Mouse (Mus musculus) CH12.LX (cell line): Measurements from ENCODE around the gene Grin1. TPM values are rescaled to one million over a fixed set of nuclear protein-coding genes. Genes with fewer than 3 reads are reported as not detected.
A peak's percentile ranks its signal among the peaks of the same experiment; 100 is the strongest.

Source experiments
- DNase-seq: peaks from one replicate; pipeline ENCODE4 v3.0.0-alpha.2; 2013; ENCODE audit errors: extremely low read depth
- H3K27ac ChIP-seq: 2 replicates; pipeline ENCODE4 v1.5.1; 2012; ENCODE audit warnings: low read depth, mild to moderate bottlenecking, control low read depth, moderate library complexity; ENCODE audit not compliant: insufficient read depth
- H3K27me3 ChIP-seq: replicated peaks from 2 replicates; pipeline ENCODE3; 2012; ENCODE audit warnings: inconsistent platforms
- H3K36me3 ChIP-seq, 2 experiments: replicated peaks in 1 of 2; 2 replicates each; pipeline versions ENCODE3 to v1.6.1; 2012; ENCODE audit warnings: inconsistent platforms in 1 of 2, low read length in 1 of 2, mild to moderate bottlenecking in 1 of 2, mixed read lengths in 1 of 2, moderate library complexity in 1 of 2; ENCODE audit not compliant: control insufficient read depth in 1 of 2, insufficient read depth in 1 of 2
- H3K4me1 ChIP-seq, 2 experiments: 2 replicates each; pipeline ENCODE4 v1.6.1; 2012; ENCODE audit warnings: inconsistent platforms in 1 of 2, moderate library complexity in 1 of 2; ENCODE audit not compliant: insufficient read depth in 2 of 2, control insufficient read depth in 1 of 2
- H3K4me2 ChIP-seq: 2 replicates; pipeline ENCODE4 v1.6.1; 2012; ENCODE audit warnings: low read depth, mild to moderate bottlenecking, control low read depth; ENCODE audit not compliant: poor library complexity, insufficient read depth, severe bottlenecking
- H3K4me3 ChIP-seq, 3 experiments: fragments of 150-350 bp in 1 of 3; sonication (generic) in 1 of 3; replicated peaks in 1 of 3; 2 replicates each; pipeline versions ENCODE3 to v1.5.1; 2011 to 2012; ENCODE audit warnings: low read depth in 2 of 3, low read length in 2 of 3, mild to moderate bottlenecking in 2 of 3, moderate library complexity in 2 of 3, control low read depth in 1 of 3, improper control_type of control experiment in 1 of 3, inconsistent platforms in 1 of 3, mixed read lengths in 1 of 3; ENCODE audit not compliant: poor library complexity in 1 of 3
- H3K79me2 ChIP-seq: replicated peaks from 2 replicates; pipeline ENCODE4 v1.6.1; 2012; ENCODE audit warnings: mild to moderate bottlenecking, moderate library complexity; ENCODE audit not compliant: control insufficient read depth, poor library complexity, insufficient read depth, severe bottlenecking; ENCODE audit errors: extremely low read depth
- H3K9ac ChIP-seq: 2 replicates; pipeline ENCODE4 v1.6.1; 2012; ENCODE audit warnings: low read depth, mild to moderate bottlenecking, control low read depth, moderate library complexity; ENCODE audit not compliant: insufficient read depth
- H3K9me3 ChIP-seq: replicated peaks from 2 replicates; pipeline ENCODE3; 2012; ENCODE audit warnings: low read length, inconsistent platforms, mixed read lengths
- E2F4 ChIP-seq: IDR thresholded peaks from 2 replicates; pipeline ENCODE4 v1.6.1; 2011; ENCODE audit warnings: low read depth, low read length, improper control_type of control experiment; ENCODE audit not compliant: insufficient replicate concordance
- JUND ChIP-seq: conservative IDR thresholded peaks from 2 replicates; pipeline ENCODE4 v1.6.1; 2011; ENCODE audit warnings: low read depth, low read length, improper control_type of control experiment
- MAFK ChIP-seq: IDR thresholded peaks from 2 replicates; pipeline ENCODE4 v1.6.1; 2011; ENCODE audit warnings: low read length, improper control_type of control experiment; ENCODE audit not compliant: insufficient replicate concordance
- MYC ChIP-seq: IDR thresholded peaks from 2 replicates; pipeline ENCODE4 v1.6.1; 2011; ENCODE audit warnings: low read depth, mild to moderate bottlenecking, improper control_type of control experiment, low read length
- POLR2A ChIP-seq: IDR thresholded peaks from 2 replicates; pipeline ENCODE4 v1.6.1; 2011; ENCODE audit warnings: low read depth, mild to moderate bottlenecking, improper control_type of control experiment, low read length
- SIN3A ChIP-seq: IDR thresholded peaks from 2 replicates; pipeline ENCODE4 v1.6.1; 2012; ENCODE audit warnings: low read length, improper control_type of control experiment, inconsistent platforms
- SMC3 ChIP-seq: IDR thresholded peaks from 2 replicates; pipeline ENCODE4 v1.6.1; 2011; ENCODE audit warnings: low read depth, low read length, improper control_type of control experiment
- TBP ChIP-seq: conservative IDR thresholded peaks from 2 replicates; pipeline ENCODE4 v1.6.1; 2011; ENCODE audit warnings: low read depth, low read length, improper control_type of control experiment
- TCF12 ChIP-seq: IDR thresholded peaks from 2 replicates; pipeline ENCODE4 v1.6.1; 2014; ENCODE audit warnings: low read depth, mild to moderate bottlenecking, inconsistent platforms, low read length, improper control_type of control experiment
- UBTF ChIP-seq: IDR thresholded peaks from 2 replicates; pipeline ENCODE4 v1.6.1; 2012; ENCODE audit warnings: low read depth, mild to moderate bottlenecking, inconsistent platforms, low read length, improper control_type of control experiment, moderate library complexity
- USF1 ChIP-seq: IDR thresholded peaks from 2 replicates; pipeline ENCODE4 v1.6.1; 2014; ENCODE audit warnings: low read depth, mild to moderate bottlenecking, inconsistent platforms, low read length, improper control_type of control experiment
- ZMIZ1 ChIP-seq: IDR thresholded peaks from 2 replicates; pipeline ENCODE4 v1.6.1; 2012; ENCODE audit warnings: low read depth, mild to moderate bottlenecking, inconsistent platforms, low read length, improper control_type of control experiment
- ZNF384 ChIP-seq: IDR thresholded peaks from 2 replicates; pipeline ENCODE4 v1.6.1; 2012; ENCODE audit warnings: low read depth, low read length, improper control_type of control experiment, inconsistent platforms
- dilution Hi-C: fragments of 300-500 bp; cut with MboI; formaldehyde crosslinking; loops from 2 replicates; pipeline ENCODE4 v1.14.3; 2020; ENCODE audit warnings: low sequenced_read_pairs; ENCODE audit not compliant: extremely low pct_unique_long_range_greater_than_20kb, extremely low pct_ligation_motif_present
- in situ Hi-C: fragments of 300-500 bp; cut with MboI; formaldehyde crosslinking; loops from 3 replicates; pipeline ENCODE4 v1.14.3; 2019; ENCODE audit warnings: low sequenced_read_pairs, low pct_ligation_motif_present, low pct_unique_long_range_greater_than_20kb, mixed read lengths
- polyA plus RNA-seq: library from polyadenylated mRNA; unstranded; fragments of >175 nt; gene quantifications from 2 replicates; pipeline ENCODE4 v1.2.1, GENCODE M21; 2012; ENCODE audit warnings: low read depth; ENCODE audit not compliant: insufficient read length
- total RNA-seq, 2 experiments: library from RNA; depleted of rRNA; stranded (reverse); fragments of 300-350 nt in 1 of 2; fragments of >200 nt in 1 of 2; gene quantifications; 2 replicates each; pipeline ENCODE4 v1.2.3; 2012 to 2014

The Grin1 gene
- total and polyA plus RNA-seq, 3 experiments, result 0.06 to 0.36 (median 0.17) TPM

DNA sequence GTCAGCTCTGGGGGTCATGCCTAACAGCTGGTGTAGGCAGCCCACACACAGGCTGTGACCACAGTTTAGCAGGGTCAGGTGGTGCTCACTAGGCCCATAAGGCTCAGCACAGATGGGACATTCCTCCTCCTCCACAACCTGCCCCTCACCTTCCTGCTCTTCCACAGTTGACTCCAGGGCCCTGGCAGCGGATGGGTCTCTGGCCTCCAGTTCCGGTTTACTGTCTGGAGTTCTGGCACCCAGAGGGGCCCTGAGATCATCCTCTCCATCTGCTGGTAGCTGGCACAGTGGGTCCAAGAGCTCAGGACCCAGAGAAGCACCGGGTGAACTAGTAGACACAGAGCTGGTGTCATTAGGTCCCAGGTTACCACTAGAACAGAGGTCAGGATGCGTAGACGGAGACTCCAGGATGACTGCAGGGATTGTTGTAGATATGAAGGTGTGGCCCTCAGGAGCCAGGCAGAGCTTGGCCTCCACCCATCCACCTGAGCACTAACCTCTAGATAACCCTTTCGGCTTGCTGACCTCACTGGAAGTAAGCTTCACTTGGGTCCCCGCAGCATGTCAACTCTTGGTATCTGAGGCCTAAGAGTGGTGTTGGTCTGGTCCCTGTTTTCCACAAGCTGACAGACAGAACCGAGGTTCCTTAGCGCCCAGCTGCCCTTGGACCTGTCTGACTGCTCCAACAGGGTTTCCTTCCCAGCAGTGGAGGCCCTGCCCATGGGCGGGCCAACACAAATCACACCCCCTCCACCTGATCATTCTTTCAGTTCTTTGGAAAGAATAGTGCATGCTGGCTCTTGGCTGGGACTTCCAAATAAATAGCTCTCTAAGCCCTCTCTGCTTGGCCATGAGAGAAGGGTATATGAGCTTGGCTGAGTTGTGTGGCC, 72.6 kb downstream of the Grin1 start, which contains the start of gene AL732309.1:
Gene AL732309.1 (minus strand): TSS at position 681 of the 890 bp plus-strand sequence.
- H3K27me3 ChIP-seq, result peaks cover 6% of the 10 kb centered on the region
- no peak within 1 kb of the TSS for H3K4me2 ChIP-seq
- dilution Hi-C loops (no loop called here), in situ Hi-C loops (no loop called here)
- H3K79me2 ChIP-seq, result no peaks in the 10 kb centered on the region
- no peak within 1 kb of the TSS for H3K9ac ChIP-seq
- peaks cover 3% of the 10 kb centered on the region in 2 experiments for H3K4me1 ChIP-seq
- H3K36me3 ChIP-seq, result peaks cover 64 to 81% of the 10 kb centered on the region in 2 experiments
- TF ChIP-seq UBTF (no peak), MYC (no peak), TCF12 (no peak), SIN3A (no peak), MAFK (no peak), TBP (no peak), ZNF384 (no peak), ZMIZ1 (no peak), E2F4 (no peak), USF1 (no peak), JUND (no peak), SMC3 (no peak)
- H3K27ac ChIP-seq, result no peak within 1 kb of the TSS
- H3K9me3 ChIP-seq, result no peaks in the 10 kb centered on the region
- H3K4me3 ChIP-seq, result no peak within 1 kb of the TSS
- DNase-seq, result no peak

DNA sequence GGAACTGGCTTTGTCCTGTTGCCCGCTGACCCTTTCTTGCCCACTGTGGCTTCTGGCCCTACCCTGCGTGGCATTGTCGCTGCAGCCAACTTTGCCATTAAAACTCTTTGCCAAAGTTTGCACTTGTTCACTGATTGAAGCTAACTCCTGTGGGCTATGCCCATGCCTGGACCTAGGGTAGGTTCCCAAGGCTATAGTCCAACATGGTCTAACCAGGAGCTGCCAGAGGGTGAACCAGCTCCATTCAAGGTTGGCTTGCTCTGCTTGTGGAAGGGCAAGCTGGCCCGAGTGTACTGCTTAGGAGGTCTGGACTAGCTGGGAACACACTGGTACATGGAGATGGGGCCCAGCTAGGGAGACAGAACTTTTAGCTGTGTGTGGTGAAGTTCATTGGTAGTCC, 74.8 kb downstream of the Grin1 start:
- Histone ChIP-seq H3K36me3 (peaks cover 43 to 58% of the 10 kb centered on the region in 2 experiments), H3K27me3 (peaks cover 19% of the 10 kb centered on the region), H3K27ac (no peak overlapping the region), H3K4me3 (no peak overlapping the region), H3K9ac (no peak overlapping the region), H3K9me3 (no peaks in the 10 kb centered on the region), H3K4me2 (no peak overlapping the region), H3K4me1 (peaks cover 8 to 16% of the 10 kb centered on the region in 2 experiments), H3K79me2 (no peaks in the 10 kb centered on the region)
- in situ Hi-C loops, result no loop called here
- no peak for DNase-seq
- dilution Hi-C loops, result no loop called here
- TF ChIP-seq USF1 (no peak), POLR2A (peak; percentile 14; the same call in 1 of the 2 replicates)
- TF ChIP-seq, all 38 proteins: peak for 1
